Mouse (Mus musculus): ENCODE measurements around the gene Orm1. TPM values are rescaled to one million over a fixed set of nuclear protein-coding genes. Genes with fewer than 3 reads are reported as not detected.

The Orm1 gene
- polyA plus RNA-seq, 1 experiment, result not detected

DNA sequence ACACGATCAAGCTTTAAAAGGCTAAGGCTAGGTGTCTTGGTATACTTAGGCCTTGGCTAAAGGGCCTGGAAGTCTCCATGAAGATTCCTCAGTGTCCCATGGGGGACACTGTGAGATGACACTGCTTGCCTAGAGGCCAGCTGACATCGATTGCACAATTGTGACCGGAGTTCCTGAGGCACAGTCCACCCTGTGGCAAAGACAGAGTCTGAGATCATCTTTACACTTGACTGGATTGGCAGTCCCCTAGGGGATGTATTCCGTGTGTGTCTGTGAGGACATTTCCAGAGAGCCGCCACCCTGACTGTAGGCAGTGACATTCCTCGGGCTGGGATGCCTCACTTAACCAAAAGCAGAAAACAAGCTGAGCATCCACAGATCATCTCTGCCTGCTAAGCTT, 15.5 kb downstream of the Orm1 start:
- WGBS, result 48% methylated on average over 6 of the region's 6 CpGs
- TF ChIP-seq CTCF (IDR thresholded peaks at IDR 0.05; ENCODE audit: borderline replicate concordance, insufficient read depth, low read depth, low read length), result no peak
- no peak for TF ChIP-seq POLR2A (IDR thresholded peaks at IDR 0.05; ENCODE audit: borderline replicate concordance, insufficient read depth, low read length)
- Histone ChIP-seq H3K4me1 (ENCODE audit: control insufficient read depth, insufficient read depth, low read length) (no peaks in the 10 kb centered on the region), H3K27ac (ENCODE audit: insufficient read depth, low read length) (no peak overlapping the region), H3K4me3 (replicated peaks; ENCODE audit: insufficient read depth, low read depth, low read length) (no peak overlapping the region), H3K27me3 (ENCODE audit: control insufficient read depth, insufficient read depth, low read length) (no peaks in the 10 kb centered on the region)
- DNase-seq, result no peak

DNA sequence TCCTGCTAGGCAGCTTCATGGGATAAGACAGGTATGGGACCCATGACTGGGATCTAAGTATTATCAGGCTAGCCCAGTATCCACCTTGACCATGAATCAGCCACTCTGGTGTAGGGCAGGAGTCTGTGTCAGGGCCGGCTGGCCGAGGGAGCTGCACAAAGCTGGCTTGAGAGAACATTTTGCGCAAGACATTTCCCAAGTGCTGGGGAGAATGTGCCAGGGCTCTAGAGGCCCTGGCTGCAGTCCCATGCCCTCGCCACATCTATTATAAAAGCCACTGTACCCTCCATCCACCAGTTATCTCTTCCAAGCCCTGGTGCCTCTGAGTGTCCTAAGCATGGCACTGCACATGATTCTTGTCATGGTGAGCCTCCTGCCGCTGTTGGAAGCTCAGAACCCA, 17.8 kb downstream of the Orm1 start, which contains the start of gene Orm2:
Gene Orm2 (plus strand): TSS at position 300 of the 400 bp plus-strand sequence.
- WGBS, result 38% methylated on average over 5 of the region's 5 CpGs
- Histone ChIP-seq H3K27ac (ENCODE audit: insufficient read depth, low read length) (no peak within 1 kb of the TSS), H3K4me1 (ENCODE audit: control insufficient read depth, insufficient read depth, low read length) (no peaks in the 10 kb centered on the region), H3K4me3 (replicated peaks; ENCODE audit: insufficient read depth, low read depth, low read length) (no peak within 1 kb of the TSS), H3K27me3 (ENCODE audit: control insufficient read depth, insufficient read depth, low read length) (no peaks in the 10 kb centered on the region)
- no peak for TF ChIP-seq CTCF (IDR thresholded peaks at IDR 0.05; ENCODE audit: borderline replicate concordance, insufficient read depth, low read depth, low read length)
- no peak for TF ChIP-seq POLR2A (IDR thresholded peaks at IDR 0.05; ENCODE audit: borderline replicate concordance, insufficient read depth, low read length)
- no peak for DNase-seq

GRCm38 (mm10) chr4:63368577-63368976, 24.2 kb downstream of the Orm1 start:
- peak; percentile 60 to 77 for DNase-seq
- no peak overlapping the region for H3K27ac ChIP-seq (ENCODE audit: insufficient read depth, low read length)
- no peak overlapping the region for H3K4me3 ChIP-seq (replicated peaks; ENCODE audit: insufficient read depth, low read depth, low read length)
- no peaks in the 10 kb centered on the region for H3K27me3 ChIP-seq (ENCODE audit: control insufficient read depth, insufficient read depth, low read length)
- WGBS, result 11% methylated on average over 4 of the region's 4 CpGs
- no peaks in the 10 kb centered on the region for H3K4me1 ChIP-seq (ENCODE audit: control insufficient read depth, insufficient read depth, low read length)
- TF ChIP-seq CTCF (IDR thresholded peaks at IDR 0.05; ENCODE audit: borderline replicate concordance, insufficient read depth, low read depth, low read length) (peak; percentile 95), POLR2A (IDR thresholded peaks at IDR 0.05; ENCODE audit: borderline replicate concordance, insufficient read depth, low read length) (no peak)

DNA sequence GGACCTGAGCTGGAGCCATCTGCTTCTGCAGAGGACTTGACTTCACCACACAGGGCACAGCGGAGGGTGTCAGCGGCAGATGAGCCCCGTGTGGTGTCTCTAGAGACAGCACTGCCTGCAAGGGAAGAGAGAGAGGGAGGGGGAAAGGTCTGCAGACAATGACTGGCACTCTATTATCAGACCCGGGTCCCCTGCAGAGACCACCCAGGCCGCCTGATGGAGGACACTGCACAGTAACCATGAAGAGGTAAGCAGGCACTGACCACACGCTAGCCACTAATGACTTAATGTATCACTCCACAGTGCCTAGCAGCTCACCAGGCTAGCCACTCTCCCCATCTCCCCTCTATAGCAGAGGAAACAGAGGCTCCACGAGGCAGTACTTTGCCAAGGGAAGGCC, 26.5 kb downstream of the Orm1 start:
- TF ChIP-seq CTCF (IDR thresholded peaks at IDR 0.05; ENCODE audit: borderline replicate concordance, insufficient read depth, low read depth, low read length), result no peak
- no peak for TF ChIP-seq POLR2A (IDR thresholded peaks at IDR 0.05; ENCODE audit: borderline replicate concordance, insufficient read depth, low read length)
- H3K27ac ChIP-seq (ENCODE audit: insufficient read depth, low read length), result no peak overlapping the region
- no peak overlapping the region for H3K4me3 ChIP-seq (replicated peaks; ENCODE audit: insufficient read depth, low read depth, low read length)
- H3K27me3 ChIP-seq (ENCODE audit: control insufficient read depth, insufficient read depth, low read length), result no peaks in the 10 kb centered on the region
- H3K4me1 ChIP-seq (ENCODE audit: control insufficient read depth, insufficient read depth, low read length), result no peaks in the 10 kb centered on the region
- WGBS, result 37% methylated on average over 7 of the region's 7 CpGs
- DNase-seq, result no peak

- Histone ChIP-seq H3K27me3 (ENCODE audit: control insufficient read depth, insufficient read depth, low read length) (no peaks in the 10 kb centered on the region), H3K27ac (ENCODE audit: insufficient read depth, low read length) (no peak overlapping the region), H3K4me1 (ENCODE audit: control insufficient read depth, insufficient read depth, low read length) (no peaks in the 10 kb centered on the region), H3K4me3 (replicated peaks; ENCODE audit: insufficient read depth, low read depth, low read length) (no peak overlapping the region)
- TF ChIP-seq POLR2A (IDR thresholded peaks at IDR 0.05; ENCODE audit: borderline replicate concordance, insufficient read depth, low read length), result no peak
- TF ChIP-seq CTCF (IDR thresholded peaks at IDR 0.05; ENCODE audit: borderline replicate concordance, insufficient read depth, low read depth, low read length), result no peak; the same call in 1 of the 2 replicates
- DNase-seq, result no peak
- 79% methylated on average over 3 of the region's 3 CpGs for WGBS
Observed at GRCm38 (mm10) chr4:63371890-63372289, 27.5 kb downstream of the Orm1 start.

DNA sequence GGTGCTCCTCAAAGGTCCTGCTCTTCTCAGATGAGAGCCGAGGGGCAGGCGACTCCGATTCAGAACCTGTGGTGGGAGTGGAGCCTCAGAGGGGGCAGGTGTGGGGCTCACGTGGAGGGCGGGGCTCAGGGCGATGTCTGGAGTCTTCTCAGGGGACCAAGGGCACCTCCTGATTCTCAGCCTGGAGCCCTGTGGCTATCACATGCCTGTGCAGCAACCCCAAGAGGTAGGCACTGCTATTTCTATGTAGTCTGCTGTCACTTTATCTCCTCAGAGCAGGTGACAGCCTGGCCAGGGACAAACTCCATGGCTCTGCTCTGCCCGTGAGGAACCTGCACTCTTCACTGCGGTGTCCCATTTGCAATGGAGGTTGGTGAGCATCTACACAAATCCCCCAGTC, 29.0 kb downstream of the Orm1 start:
- TF ChIP-seq CTCF (IDR thresholded peaks at IDR 0.05; ENCODE audit: borderline replicate concordance, insufficient read depth, low read depth, low read length) (no peak), POLR2A (IDR thresholded peaks at IDR 0.05; ENCODE audit: borderline replicate concordance, insufficient read depth, low read length) (no peak)
- no peaks in the 10 kb centered on the region for H3K4me1 ChIP-seq (ENCODE audit: control insufficient read depth, insufficient read depth, low read length)
- H3K27me3 ChIP-seq (ENCODE audit: control insufficient read depth, insufficient read depth, low read length), result no peaks in the 10 kb centered on the region
- H3K27ac ChIP-seq (ENCODE audit: insufficient read depth, low read length), result no peak overlapping the region
- no peak for DNase-seq
- H3K4me3 ChIP-seq (replicated peaks; ENCODE audit: insufficient read depth, low read depth, low read length), result no peak overlapping the region
- 93% methylated on average over 8 of the region's 8 CpGs for WGBS

- Histone ChIP-seq H3K4me1 (ENCODE audit: control insufficient read depth, insufficient read depth, low read length) (no peaks in the 10 kb centered on the region), H3K27ac (ENCODE audit: insufficient read depth, low read length) (no peak overlapping the region), H3K4me3 (replicated peaks; ENCODE audit: insufficient read depth, low read depth, low read length) (no peak overlapping the region), H3K27me3 (ENCODE audit: control insufficient read depth, insufficient read depth, low read length) (no peaks in the 10 kb centered on the region)
- 87% methylated on average over 12 of the region's 12 CpGs for WGBS
- no peak for DNase-seq
- no peak for TF ChIP-seq CTCF (IDR thresholded peaks at IDR 0.05; ENCODE audit: borderline replicate concordance, insufficient read depth, low read depth, low read length)
- TF ChIP-seq POLR2A (IDR thresholded peaks at IDR 0.05; ENCODE audit: borderline replicate concordance, insufficient read depth, low read length), result no peak
Observed at GRCm38 (mm10) chr4:63374331-63374730, 30.0 kb downstream of the Orm1 start.

GRCm38 (mm10) chr4:63375367-63375766, 31.0 kb downstream of the Orm1 start:
- DNase-seq, result peak in 1 of 2 experiments; percentile 23
- TF ChIP-seq POLR2A (IDR thresholded peaks at IDR 0.05; ENCODE audit: borderline replicate concordance, insufficient read depth, low read length) (no peak), CTCF (IDR thresholded peaks at IDR 0.05; ENCODE audit: borderline replicate concordance, insufficient read depth, low read depth, low read length) (no peak)
- Histone ChIP-seq H3K27me3 (ENCODE audit: control insufficient read depth, insufficient read depth, low read length) (no peaks in the 10 kb centered on the region), H3K4me3 (replicated peaks; ENCODE audit: insufficient read depth, low read depth, low read length) (no peak overlapping the region), H3K27ac (ENCODE audit: insufficient read depth, low read length) (no peak overlapping the region), H3K4me1 (ENCODE audit: control insufficient read depth, insufficient read depth, low read length) (no peaks in the 10 kb centered on the region)
- WGBS, result 36% methylated on average over 1 of the region's 1 CpGs
